Mouse (Mus musculus) urinary bladder, postnatal 14 days (tissue): ENCODE data around the gene Mylk.
A peak's percentile ranks its signal among the peaks of the same experiment; 100 is the strongest.

Source experiments
- DNase-seq: peaks from one replicate; pipeline ENCODE4 v3.0.0; 2021; ENCODE audit warnings: low spot score

The Mylk gene

DNA sequence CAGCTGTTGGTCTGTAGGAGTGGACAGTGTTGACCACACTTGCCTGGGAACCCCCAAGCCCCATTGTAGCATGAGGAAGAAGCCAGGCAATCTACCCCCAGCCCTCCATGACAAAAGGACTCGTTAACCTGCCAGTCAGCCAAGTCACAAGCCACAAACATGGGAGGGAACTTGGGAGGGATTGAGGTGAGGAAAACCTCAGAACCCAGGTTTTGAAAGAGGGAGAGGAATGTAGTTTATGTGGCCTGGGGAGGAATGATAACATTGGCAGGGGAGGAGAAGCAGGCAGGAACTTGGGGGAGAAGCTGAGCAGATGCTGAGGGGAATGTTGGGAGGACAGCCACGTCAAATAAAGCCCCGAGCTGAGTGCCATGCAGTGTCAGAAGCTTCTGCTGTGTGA lies 196.9 kb downstream of the Mylk start:
- no peak for DNase-seq

- no peak for DNase-seq
Observed at GRCm38 (mm10) chr16:34946301-34946700, 201.3 kb downstream of the Mylk start.

DNA sequence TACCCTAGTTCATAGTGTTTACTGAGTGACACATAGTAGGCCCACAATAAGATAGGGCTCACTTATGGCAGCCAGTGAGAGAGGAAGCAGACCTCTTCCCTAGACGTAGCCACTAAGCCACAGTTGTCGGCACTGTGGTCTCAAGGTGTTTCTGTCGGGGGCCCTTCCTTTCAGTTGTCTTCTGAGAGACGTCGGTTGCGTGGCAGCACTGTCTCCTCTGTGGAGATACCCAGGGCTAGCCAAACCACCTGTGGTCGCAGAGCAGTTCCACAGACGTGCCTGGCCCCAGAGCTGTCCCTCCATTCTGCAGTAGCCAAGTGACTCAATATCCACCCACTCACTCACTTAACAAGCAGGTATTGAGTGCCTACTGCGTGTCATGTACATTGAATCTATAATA lies 205.9 kb downstream of the Mylk start:
- DNase-seq: no peak

DNA sequence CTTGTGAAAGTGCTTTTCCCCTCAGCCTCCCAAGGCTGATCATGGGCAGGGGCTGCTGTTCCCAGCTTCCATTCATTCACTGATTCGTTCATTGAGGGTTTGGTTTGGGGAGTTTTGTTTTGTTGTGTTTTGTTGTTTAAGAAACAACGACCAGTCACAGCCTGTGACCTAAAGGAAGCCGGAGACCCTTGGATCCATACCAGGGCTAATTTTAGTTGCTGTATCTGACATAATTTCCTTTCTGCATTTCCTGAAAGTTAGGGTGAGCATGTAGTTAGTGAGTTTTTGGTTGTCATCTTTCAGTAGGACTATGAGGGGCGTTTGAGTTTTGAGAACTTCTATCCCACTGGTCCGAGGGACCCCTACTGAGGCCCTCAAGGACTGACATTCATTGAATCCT lies 207.2 kb downstream of the Mylk start:
- no peak for DNase-seq

DNA sequence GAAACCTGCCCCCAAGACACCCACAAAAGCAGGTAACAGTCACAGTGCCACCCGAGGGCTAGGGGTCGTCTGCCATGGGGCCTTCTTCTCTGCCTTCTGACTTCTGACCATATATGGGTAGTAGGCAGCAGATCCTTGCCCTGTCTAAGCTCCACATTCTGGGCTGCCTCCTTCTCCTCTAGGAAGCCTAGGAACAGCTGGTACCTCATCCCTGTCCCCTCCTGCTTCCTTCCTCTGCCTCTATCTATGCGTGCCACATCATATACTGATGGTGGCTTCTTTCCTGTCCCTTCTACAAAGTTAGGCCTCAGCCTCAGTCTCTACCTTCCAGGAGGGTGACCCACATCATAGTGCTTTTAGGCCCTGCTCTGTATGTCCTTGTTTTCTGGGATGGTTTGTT lies 207.8 kb downstream of the Mylk start:
- DNase-seq: no peak

GRCm38 (mm10) chr16:34953501-34953900 lies 208.5 kb downstream of the Mylk start:
- no peak for DNase-seq

GRCm38 (mm10) chr16:34957487-34958230 lies 212.6 kb downstream of the Mylk start:
- no peak for DNase-seq

DNA sequence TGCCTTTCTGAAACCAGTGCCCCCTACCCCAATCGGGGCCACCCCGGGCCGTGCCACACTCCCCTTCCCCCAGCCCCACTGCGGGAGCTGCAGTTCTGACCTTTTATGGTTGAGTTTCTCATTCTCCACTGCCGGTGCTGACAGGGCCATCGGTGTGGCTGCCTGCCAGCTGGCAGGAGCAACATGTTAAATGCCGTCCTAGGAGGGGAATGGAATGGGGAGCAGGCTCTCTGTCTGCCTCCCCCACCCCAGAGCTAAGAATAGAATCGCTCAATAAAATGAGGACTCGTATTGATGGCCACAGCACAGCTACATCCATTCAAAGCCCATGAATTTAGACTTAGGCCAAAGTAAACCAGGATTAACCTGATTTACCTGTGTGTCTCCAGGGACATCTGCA lies 213.7 kb downstream of the Mylk start:
- DNase-seq: peak; percentile 77

- DNase-seq: no peak
Observed at GRCm38 (mm10) chr16:34959261-34959660, 214.3 kb downstream of the Mylk start.

- no peak for DNase-seq
Observed at GRCm38 (mm10) chr16:34960243-34960642, 215.2 kb downstream of the Mylk start.

- no peak for DNase-seq
Observed at GRCm38 (mm10) chr16:34960866-34961582, 216.0 kb downstream of the Mylk start.

- DNase-seq: no peak
Observed at GRCm38 (mm10) chr16:34962322-34962721, 217.3 kb downstream of the Mylk start.

- DNase-seq: no peak
Observed at GRCm38 (mm10) chr16:34963008-34963407, 218.0 kb downstream of the Mylk start.

DNA sequence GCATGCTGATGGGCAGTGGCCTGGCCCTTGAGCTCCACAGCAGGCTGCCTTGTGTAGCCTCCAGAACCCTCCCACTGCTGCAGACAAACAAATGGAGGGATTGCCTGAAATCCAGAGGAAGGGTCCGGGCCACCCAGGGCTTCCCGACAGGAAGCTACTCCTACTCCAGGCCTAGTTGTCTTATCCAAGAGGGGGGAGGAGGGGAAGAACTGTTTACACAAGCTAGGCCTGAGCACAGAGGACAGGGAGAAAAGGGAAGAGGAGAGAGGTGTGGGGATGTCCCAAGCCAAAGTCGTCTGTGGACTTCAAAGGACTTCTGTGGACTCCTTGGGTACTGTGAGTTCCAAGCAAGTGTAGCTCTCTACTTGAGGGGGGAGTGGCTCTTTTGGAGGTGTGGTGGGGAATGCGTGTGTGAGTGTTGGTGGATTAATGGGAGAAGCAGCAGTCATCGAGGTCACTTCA lies 221.6 kb downstream of the Mylk start:
- no peak for DNase-seq

DNA sequence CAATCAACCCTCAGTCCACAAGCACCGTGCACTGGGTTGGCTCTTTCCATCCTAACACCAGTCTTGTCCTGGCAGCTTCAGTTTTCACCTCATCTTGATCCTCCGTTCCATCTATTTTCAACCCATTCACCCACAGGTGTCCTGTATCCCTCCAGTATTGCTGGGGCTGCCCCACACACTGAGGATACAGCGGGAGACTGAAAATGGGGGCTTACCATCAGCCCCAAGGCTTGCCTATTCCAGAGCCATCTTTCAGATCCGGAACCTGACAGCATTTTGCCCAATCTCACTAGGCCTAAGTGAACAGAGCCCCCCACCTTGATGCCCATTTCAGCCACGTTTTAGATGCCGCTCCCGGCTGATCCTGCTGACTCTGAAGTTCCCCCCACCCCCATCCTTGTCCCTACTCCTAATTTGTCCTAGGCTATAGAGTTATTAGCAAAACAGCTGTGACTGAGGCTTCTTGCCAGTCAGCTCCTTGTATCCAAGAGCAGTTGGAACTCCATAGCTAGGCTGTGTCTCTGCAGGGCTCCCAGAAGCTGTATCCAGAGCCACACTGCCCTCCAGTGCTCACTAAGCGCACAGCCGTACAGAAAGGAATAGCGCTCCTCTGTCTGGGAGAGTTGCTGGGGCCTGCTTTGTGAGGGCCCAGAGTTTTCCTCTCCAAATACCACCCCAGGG lies 222.2 kb downstream of the Mylk start:
- DNase-seq: peak; percentile 76

DNA sequence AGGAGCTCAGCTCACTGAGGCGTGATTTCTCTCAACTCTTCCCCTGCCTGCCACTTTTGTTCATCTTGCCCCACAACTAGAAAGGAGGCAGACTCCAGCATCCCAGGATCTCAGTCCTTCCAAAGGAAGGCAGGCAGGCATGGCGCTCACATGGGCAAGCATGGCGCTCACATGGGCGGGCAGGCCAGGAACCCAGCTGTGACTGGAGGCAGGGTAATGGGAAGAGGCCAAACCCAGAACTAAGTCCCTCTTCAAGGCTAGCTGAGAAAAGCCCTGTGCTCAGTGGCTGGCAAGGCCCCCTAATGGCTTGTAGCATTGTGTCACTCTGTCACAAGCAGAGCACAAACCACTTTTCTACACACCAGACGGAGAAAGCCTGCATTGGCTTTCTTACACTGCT lies 223.2 kb downstream of the Mylk start:
- DNase-seq: no peak

DNA sequence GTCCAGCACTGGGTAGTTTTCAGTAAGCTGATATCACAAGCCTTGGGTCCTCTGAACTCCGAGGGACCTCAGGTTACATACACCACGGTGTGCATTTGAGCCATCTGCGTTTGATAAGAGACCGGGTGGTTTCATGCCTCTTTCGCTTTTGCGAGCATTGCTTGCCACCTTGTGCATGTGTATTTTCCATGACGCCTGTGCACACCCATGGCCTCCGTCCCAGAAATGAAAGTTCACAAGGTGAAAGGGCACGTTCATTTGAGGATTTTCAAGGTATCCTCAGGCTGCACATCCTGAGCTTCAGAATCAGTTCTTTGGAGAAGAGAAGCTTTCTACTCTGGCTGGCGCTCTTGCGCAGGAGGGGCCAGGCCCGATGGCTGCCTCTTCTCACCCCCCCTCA lies 227.5 kb downstream of the Mylk start:
- DNase-seq: no peak

- no peak for DNase-seq
Observed at GRCm38 (mm10) chr16:34975544-34975943, 230.5 kb downstream of the Mylk start.

GRCm38 (mm10) chr16:34976630-34977029 lies 231.6 kb downstream of the Mylk start:
- no peak for DNase-seq

DNA sequence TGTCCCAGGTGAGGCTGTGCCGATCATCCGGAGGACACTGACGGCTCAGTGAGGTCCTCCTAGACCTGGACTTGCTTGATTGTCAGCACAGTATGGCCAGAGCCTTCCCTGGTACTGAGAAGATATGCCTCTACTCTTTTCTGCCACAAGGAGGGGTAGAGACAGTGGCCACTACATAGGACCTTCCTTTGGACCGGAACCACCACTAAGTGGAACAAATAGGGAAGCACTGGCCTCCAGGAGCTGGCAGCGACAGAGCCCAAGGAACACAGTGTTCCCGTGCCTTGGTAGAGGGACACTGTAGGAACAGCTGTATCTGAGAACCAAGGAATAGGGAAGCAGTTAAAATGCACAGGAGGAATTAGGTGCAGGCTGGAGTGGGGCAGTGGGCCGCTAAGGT lies 233.0 kb downstream of the Mylk start:
- no peak for DNase-seq

GRCm38 (mm10) chr16:34981009-34981408 lies 236.0 kb downstream of the Mylk start:
- no peak for DNase-seq

DNA sequence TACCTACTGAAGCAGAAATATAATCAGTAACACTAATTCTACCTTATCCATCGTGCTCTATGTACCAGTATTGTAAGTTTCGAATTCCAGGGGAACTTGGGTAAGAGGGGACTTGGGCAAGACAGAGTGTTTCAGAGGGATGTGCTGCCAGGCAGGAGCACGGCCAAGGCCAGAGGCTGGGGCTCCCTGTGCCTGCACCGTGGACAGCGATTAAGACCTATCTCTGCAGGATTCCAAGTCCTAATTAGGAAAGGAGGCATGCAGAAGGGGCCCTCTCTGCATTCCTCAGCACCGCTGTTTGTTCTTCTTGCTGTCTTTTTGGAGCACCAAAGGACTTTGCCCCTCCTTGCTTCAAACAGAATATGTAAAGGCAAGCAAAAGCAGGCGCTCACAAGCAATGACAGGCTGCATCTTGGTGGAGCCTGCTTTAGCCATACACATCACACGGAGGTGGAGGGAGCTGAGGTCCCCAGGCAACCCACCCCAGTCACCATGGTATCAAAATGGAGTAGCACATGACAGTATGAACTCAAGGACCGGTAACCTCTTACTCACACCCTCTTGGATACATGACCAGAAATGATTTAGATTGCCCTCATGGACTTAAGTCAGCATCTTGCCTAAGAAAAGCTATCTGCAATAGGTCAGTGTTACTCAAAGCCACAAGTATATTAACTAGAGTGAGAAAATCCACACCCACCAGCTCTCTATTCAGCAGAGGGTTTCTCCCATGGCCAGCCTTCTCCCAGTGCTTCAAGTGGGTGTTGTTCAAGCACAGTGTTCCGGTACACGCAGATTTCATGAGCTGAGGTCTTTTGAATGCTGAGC lies 239.4 kb downstream of the Mylk start:
- DNase-seq: no peak
